Mouse (Mus musculus): ENCODE measurements around the gene Acadl.

- TF ChIP-seq CTCF (IDR thresholded peaks at IDR 0.05; ENCODE audit: low read depth, low read length), result no peak
- no peak for TF ChIP-seq TAL1 (conservative IDR thresholded peaks at IDR 0.05; ENCODE audit: low read depth, low read length)
- no peak for TF ChIP-seq GATA1 (IDR thresholded peaks at IDR 0.05; ENCODE audit: borderline replicate concordance, low read length)
- TF ChIP-seq GATA2 (IDR thresholded peaks at IDR 0.05; ENCODE audit: borderline replicate concordance, low read depth, low read length), result no peak
- no peak for TF ChIP-seq POLR2AphosphoS5 (IDR thresholded peaks at IDR 0.05; ENCODE audit: insufficient replicate concordance, low read depth, low read length)
Observed at GRCm38 (mm10) chr1:66863741-66864495, 841 bp upstream of the Acadl start.

Measured in G1E (cell line).